Mouse (Mus musculus): ENCODE results near the gene Ptpn5.

GRCm38 (mm10) chr7:47034785-47035384 lies 98.6 kb downstream of the Ptpn5 start:
- TF ChIP-seq TBP (IDR thresholded peaks at IDR 0.05; ENCODE audit: low read depth, low read length) = no peak
- no peak for TF ChIP-seq EP300 (IDR thresholded peaks at IDR 0.05; ENCODE audit: low read depth in 1 of 2, low read length in 2 of 2)
- no peak for TF ChIP-seq RCOR1 (IDR thresholded peaks at IDR 0.05; ENCODE audit: low read depth, low read length)
- TF ChIP-seq E2F4 (IDR thresholded peaks at IDR 0.05; ENCODE audit: borderline replicate concordance, low read depth, low read length) = no peak
- no peak for TF ChIP-seq CTCF (IDR thresholded peaks at IDR 0.05 in 2 of 3, conservative IDR thresholded peaks at IDR 0.05 in 1 of 3; ENCODE audit: control insufficient read depth in 1 of 3, insufficient read depth in 1 of 3, low read depth in 2 of 3, low read length in 3 of 3, poor library complexity in 1 of 3, severe bottlenecking in 1 of 3)
- no peak for TF ChIP-seq BHLHE40 (IDR thresholded peaks at IDR 0.05; ENCODE audit: borderline replicate concordance, low read depth, low read length)
- TF ChIP-seq ZKSCAN1 (IDR thresholded peaks at IDR 0.05; ENCODE audit: low read depth, low read length) = no peak
- no peak for TF ChIP-seq CHD2 (IDR thresholded peaks at IDR 0.05; ENCODE audit: low read length)
- no peak for TF ChIP-seq NRF1 (IDR thresholded peaks at IDR 0.05; ENCODE audit: insufficient read depth, low read depth, low read length, poor library complexity, severe bottlenecking)
- no peak for TF ChIP-seq ZC3H11A (IDR thresholded peaks at IDR 0.05; ENCODE audit: low read depth, low read length)
- TF ChIP-seq POLR2A (IDR thresholded peaks at IDR 0.05; ENCODE audit: control insufficient read depth in 1 of 2, insufficient read depth in 1 of 2, low read depth in 1 of 2, low read length in 2 of 2, poor library complexity in 1 of 2) = no peak
- no peak for TF ChIP-seq POLR2AphosphoS2 (IDR thresholded peaks at IDR 0.05; ENCODE audit: low read length)
- no peak for TF ChIP-seq MYB (IDR thresholded peaks at IDR 0.05; ENCODE audit: low read depth, low read length)
- no peak for TF ChIP-seq RAD21 (IDR thresholded peaks at IDR 0.05; ENCODE audit: low read depth, low read length)

All from MEL (cell line).